Mouse (Mus musculus) C2C12 (cell line): ENCODE measurements around the gene Gpc4.

Experiments used
- CTCF ChIP-seq: IDR thresholded peaks from one replicate; pipeline ENCODE4 v1.5.1; 2011; ENCODE audit not compliant: control insufficient read depth, insufficient read depth, insufficient read length
- MYOD1 ChIP-seq: IDR thresholded peaks from one replicate; pipeline ENCODE4 v1.6.1; 2011; ENCODE audit warnings: low read depth; ENCODE audit not compliant: control insufficient read depth, insufficient read length
- USF1 ChIP-seq: IDR thresholded peaks from one replicate; pipeline ENCODE4 v1.6.1; 2011; ENCODE audit warnings: low read depth, mild to moderate bottlenecking, control low read depth, moderate library complexity

GRCm38 (mm10) chrX:52193311-52193968 lies 28.4 kb upstream of the Gpc4 start:
- TF ChIP-seq CTCF (no peak), MYOD1 (no peak), USF1 (no peak)
